Mouse (Mus musculus) stomach, embryonic 15.5 days (tissue): ENCODE measurements around the gene Slx4ip. TPM values are rescaled to one million over a fixed set of nuclear protein-coding genes. Genes with fewer than 3 reads are reported as not detected.

Experiments used
- ATAC-seq: fragments of 200-750 bp; cut with Nextera tagmentation; 2 replicates; pipeline ENCODE4 v1.8.0; 2017; ENCODE audit warnings: low read depth, moderate number of reproducible peaks, moderate TSS enrichment; ENCODE audit not compliant: insufficient read depth, low FRiP score
- H3K27ac ChIP-seq: fragments of 300-500 bp; sonication (generic); 2 replicates; pipeline ENCODE4 v1.5.1; 2015; ENCODE audit warnings: mild to moderate bottlenecking, inconsistent platforms
- H3K27me3 ChIP-seq: fragments of 300-500 bp; sonication (generic); replicated peaks from 2 replicates; pipeline ENCODE4 v1.6.1; 2015; ENCODE audit warnings: inconsistent platforms
- H3K36me3 ChIP-seq: fragments of 300-500 bp; sonication (generic); 2 replicates; pipeline ENCODE4 v1.6.1; 2015; ENCODE audit warnings: inconsistent platforms
- H3K4me1 ChIP-seq: fragments of 300-500 bp; sonication (generic); 2 replicates; pipeline ENCODE4 v1.6.1; 2015; ENCODE audit warnings: inconsistent platforms
- H3K4me2 ChIP-seq: fragments of 300-500 bp; sonication (generic); 2 replicates; pipeline ENCODE4 v1.6.1; 2015; ENCODE audit warnings: mild to moderate bottlenecking, inconsistent platforms
- H3K4me3 ChIP-seq: fragments of 300-500 bp; sonication (generic); replicated peaks from 2 replicates; pipeline ENCODE4 v1.5.1; 2015; ENCODE audit warnings: inconsistent platforms
- H3K9ac ChIP-seq: fragments of 300-500 bp; sonication (generic); 2 replicates; pipeline ENCODE4 v1.6.1; 2015; ENCODE audit warnings: inconsistent platforms
- H3K9me3 ChIP-seq: fragments of 300-500 bp; sonication (generic); 2 replicates; pipeline ENCODE4 v1.6.1; 2016; ENCODE audit warnings: inconsistent platforms
- WGBS: fragments of 180-500 bp; shearing (Covaris S2); methylation state at CpG from one replicate; pipeline ENCODE4 v1.1.7; 2015; 5-methylcytosine and 5-hydroxymethylcytosine counted together
- polyA plus RNA-seq: library from polyadenylated mRNA; unstranded; fragments of >200 nt; fragmentation: Nextera tagmentation; extraction: Ambion mirVana; gene quantifications from 2 replicates; pipeline ENCODE4 v1.2.1, GENCODE M21; 2015

Gene Slx4ip
- polyA plus RNA-seq, 1 experiment from 2014 or later, result 6.6 TPM

- H3K9me3 ChIP-seq, result no peaks in the 10 kb centered on the region
- H3K4me2 ChIP-seq, result no peak overlapping the region
- peaks cover 11% of the 10 kb centered on the region; the same call in 1 of the 2 replicates for H3K4me1 ChIP-seq
- H3K27ac ChIP-seq, result no peak overlapping the region
- no peak overlapping the region for H3K4me3 ChIP-seq
- ATAC-seq, result peak; percentile 51; the same call in 1 of the 2 replicates
- no peaks in the 10 kb centered on the region for H3K27me3 ChIP-seq
- no peaks in the 10 kb centered on the region for H3K36me3 ChIP-seq
- H3K9ac ChIP-seq, result no peak overlapping the region
- 28% methylated on average over 1 of the region's 1 CpGs for WGBS
These were observed 61.2 kb downstream of the Slx4ip start for GRCm38 (mm10) chr2:136952238-136952637.

- ATAC-seq, result no peak
- Histone ChIP-seq H3K4me3 (no peak overlapping the region), H3K36me3 (no peaks in the 10 kb centered on the region), H3K4me2 (no peak overlapping the region), H3K27ac (no peak overlapping the region), H3K9me3 (no peaks in the 10 kb centered on the region), H3K9ac (no peak overlapping the region), H3K27me3 (no peaks in the 10 kb centered on the region), H3K4me1 (no peaks in the 10 kb centered on the region)
- WGBS, result 52% methylated on average over 9 of the region's 9 CpGs
These were observed 64.9 kb downstream of the Slx4ip start for GRCm38 (mm10) chr2:136955726-136956571.

- WGBS, result 76% methylated on average over 3 of the region's 3 CpGs
These were observed 67.7 kb downstream of the Slx4ip start for GRCm38 (mm10) chr2:136958697-136959096.

GRCm38 (mm10) chr2:136975774-136976173 is 84.8 kb downstream of the Slx4ip start:
- Histone ChIP-seq H3K9me3 (no peaks in the 10 kb centered on the region), H3K27me3 (no peaks in the 10 kb centered on the region), H3K4me2 (no peak overlapping the region), H3K4me3 (no peak overlapping the region), H3K4me1 (no peaks in the 10 kb centered on the region), H3K27ac (no peak overlapping the region), H3K9ac (no peak overlapping the region), H3K36me3 (no peaks in the 10 kb centered on the region)
- no peak for ATAC-seq
- WGBS, result 85% methylated on average over 1 of the region's 1 CpGs

More at GRCm38 (mm10) chr2:136958697-136959096, 67.7 kb downstream of the Slx4ip start:
- no peaks in the 10 kb centered on the region for H3K9me3 ChIP-seq
- no peak overlapping the region for H3K27ac ChIP-seq
- no peak for ATAC-seq
- H3K36me3 ChIP-seq, result no peaks in the 10 kb centered on the region
- no peak overlapping the region for H3K4me3 ChIP-seq
- no peak overlapping the region for H3K4me2 ChIP-seq
- no peak overlapping the region for H3K9ac ChIP-seq
- H3K4me1 ChIP-seq, result no peaks in the 10 kb centered on the region
- H3K27me3 ChIP-seq, result no peaks in the 10 kb centered on the region

- H3K9me3 ChIP-seq, result no peaks in the 10 kb centered on the region
- H3K9ac ChIP-seq, result no peak overlapping the region
- H3K27me3 ChIP-seq, result no peaks in the 10 kb centered on the region
- H3K4me1 ChIP-seq, result no peaks in the 10 kb centered on the region
- no peak overlapping the region for H3K4me2 ChIP-seq
- ATAC-seq, result no peak
- 73% methylated on average over 6 of the region's 6 CpGs for WGBS
- H3K36me3 ChIP-seq, result no peaks in the 10 kb centered on the region
- no peak overlapping the region for H3K27ac ChIP-seq
- no peak overlapping the region for H3K4me3 ChIP-seq
These were observed 88.2 kb downstream of the Slx4ip start for GRCm38 (mm10) chr2:136979056-136979772.

GRCm38 (mm10) chr2:136981062-136981879 is 90.3 kb downstream of the Slx4ip start:
- no peaks in the 10 kb centered on the region for H3K27me3 ChIP-seq
- no peaks in the 10 kb centered on the region for H3K9me3 ChIP-seq
- 64% methylated on average over 10 of the region's 10 CpGs for WGBS
- no peak overlapping the region for H3K9ac ChIP-seq
- no peak overlapping the region for H3K27ac ChIP-seq
- H3K4me3 ChIP-seq, result no peak overlapping the region
- H3K4me1 ChIP-seq, result no peaks in the 10 kb centered on the region
- no peaks in the 10 kb centered on the region for H3K36me3 ChIP-seq
- no peak overlapping the region for H3K4me2 ChIP-seq
- no peak for ATAC-seq

- no peak overlapping the region for H3K4me2 ChIP-seq
- no peaks in the 10 kb centered on the region for H3K36me3 ChIP-seq
- no peaks in the 10 kb centered on the region for H3K27me3 ChIP-seq
- H3K4me1 ChIP-seq, result no peaks in the 10 kb centered on the region
- no peak overlapping the region for H3K4me3 ChIP-seq
- WGBS, result 90% methylated on average over 2 of the region's 2 CpGs
- no peak for ATAC-seq
- no peak overlapping the region for H3K9ac ChIP-seq
- no peak overlapping the region for H3K27ac ChIP-seq
- H3K9me3 ChIP-seq, result no peaks in the 10 kb centered on the region
These were observed 92.9 kb downstream of the Slx4ip start for GRCm38 (mm10) chr2:136983959-136984358.

GRCm38 (mm10) chr2:136985998-136986730 is 95.1 kb downstream of the Slx4ip start:
- Histone ChIP-seq H3K27ac (no peak overlapping the region), H3K4me1 (no peaks in the 10 kb centered on the region), H3K4me3 (no peak overlapping the region), H3K4me2 (no peak overlapping the region), H3K27me3 (no peaks in the 10 kb centered on the region), H3K9ac (no peak overlapping the region), H3K9me3 (no peaks in the 10 kb centered on the region), H3K36me3 (no peaks in the 10 kb centered on the region)
- ATAC-seq, result no peak
- WGBS, result 75% methylated on average over 6 of the region's 6 CpGs

- Histone ChIP-seq H3K36me3 (no peaks in the 10 kb centered on the region), H3K4me2 (no peak overlapping the region), H3K4me1 (0 out of 2 replicates have a peak, but pooled peaks cover 4% of the 10 kb centered on the region), H3K9me3 (no peaks in the 10 kb centered on the region), H3K27me3 (no peaks in the 10 kb centered on the region), H3K27ac (no peak overlapping the region), H3K4me3 (no peak overlapping the region), H3K9ac (no peak overlapping the region)
- WGBS, result 85% methylated on average over 3 of the region's 3 CpGs
- no peak for ATAC-seq
These were observed 102.1 kb downstream of the Slx4ip start for GRCm38 (mm10) chr2:136993116-136993515.

GRCm38 (mm10) chr2:136997104-136997503 is 106.1 kb downstream of the Slx4ip start:
- H3K9me3 ChIP-seq, result no peaks in the 10 kb centered on the region
- no peaks in the 10 kb centered on the region for H3K36me3 ChIP-seq
- 0 out of 2 replicates have a peak, but pooled peaks cover 4% of the 10 kb centered on the region for H3K4me1 ChIP-seq
- no peak overlapping the region for H3K27ac ChIP-seq
- H3K4me3 ChIP-seq, result no peak overlapping the region
- H3K9ac ChIP-seq, result no peak overlapping the region
- no peak overlapping the region for H3K4me2 ChIP-seq
- ATAC-seq, result no peak
- no peaks in the 10 kb centered on the region for H3K27me3 ChIP-seq

GRCm38 (mm10) chr2:137002031-137002430 is 111.0 kb downstream of the Slx4ip start:
- no peak overlapping the region for H3K4me2 ChIP-seq
- H3K27ac ChIP-seq, result no peak overlapping the region
- H3K36me3 ChIP-seq, result no peaks in the 10 kb centered on the region
- no peaks in the 10 kb centered on the region for H3K27me3 ChIP-seq
- no peak for ATAC-seq
- H3K9ac ChIP-seq, result no peak overlapping the region
- H3K9me3 ChIP-seq, result no peaks in the 10 kb centered on the region
- no peaks in the 10 kb centered on the region for H3K4me1 ChIP-seq
- no peak overlapping the region for H3K4me3 ChIP-seq
- 92% methylated on average over 1 of the region's 1 CpGs for WGBS
